ENCODE assay signal across 15 mouse cellular contexts in the genomic region with DNA sequence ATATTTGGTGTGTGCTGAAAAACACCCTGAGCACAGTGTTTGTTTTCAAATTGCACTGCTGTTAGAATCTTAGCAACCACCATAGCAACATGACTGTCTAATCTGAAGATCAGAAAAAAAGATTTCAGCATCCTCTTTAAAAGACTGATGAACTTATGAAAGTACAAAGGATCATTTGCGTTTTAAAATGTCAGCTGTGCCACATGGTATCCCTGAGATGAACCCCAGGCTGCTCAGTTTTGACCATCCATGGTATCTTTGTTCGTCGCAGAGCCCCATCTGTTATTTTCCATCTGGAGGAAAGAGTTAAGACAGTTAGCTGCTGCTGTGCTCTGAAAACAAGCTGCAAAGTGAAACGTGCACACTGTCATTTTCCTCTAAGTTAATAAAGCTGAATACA.
"Had no signal": no experiment of that assay in that cellular context is flagged by ENCODE, and none has a peak within 500 bp of the region (broad histone marks: within the 10 kb centered on the region; RNA-seq: fewer than 3 reads in every experiment).

No protein-coding gene starts in this region.

- H3K4me2 ChIP-seq: lung, embryonic 14.5 days; neural tube, embryonic 12.5 days had no signal

- H3K27me3 ChIP-seq: neural tube, embryonic 12.5 days had no signal

- ATAC-seq: midbrain, embryonic 16.5 days had no signal

- H3K4me1 ChIP-seq: neural tube, embryonic 12.5 days had no signal

- H3K4me3 ChIP-seq: midbrain, embryonic 10.5 days; neural tube, embryonic 12.5 days had no signal

- H3K9ac ChIP-seq: liver, embryonic 14.5 days; lung, embryonic 14.5 days; neural tube, embryonic 12.5 days had no signal

- H3K27ac ChIP-seq: liver, embryonic 14.5 days; midbrain, embryonic 10.5 days; neural tube, embryonic 12.5 days had no signal

- H3K9me3 ChIP-seq: midbrain, embryonic 10.5 days; neural tube, embryonic 12.5 days had no signal

- DNase-seq: lung, adult 18-20 months; lung, embryonic 14.5 days; lung, postnatal 10 days; lung, postnatal 4 days; midbrain, embryonic 14.5 days; right cerebral cortex, postnatal 14 days; right cerebral cortex, postnatal 4 days; spleen, adult 18-20 months; thymus, adult 18-20 months; thymus, postnatal 14 days; thymus, postnatal 36 days had no signal
